Mouse (Mus musculus) embryonic facial prominence, embryonic 11.5 days (tissue): ENCODE results near the gene Pecr. TPM values are rescaled to one million over a fixed set of nuclear protein-coding genes. Genes with fewer than 3 reads are reported as not detected.

Experiments
- ATAC-seq: fragments of 200-750 bp; cut with Nextera tagmentation; replicated peaks from 2 replicates; pipeline ENCODE4 v1.8.0; 2017; ENCODE audit warnings: low read depth; ENCODE audit not compliant: insufficient number of reproducible peaks, low FRiP score, low TSS enrichment
- DNase-seq: peaks from one replicate; pipeline ENCODE4 v3.0.0-alpha.2; 2015; ENCODE audit warnings: low spot score
- H3K27ac ChIP-seq: fragments of 300-500 bp; sonication (generic); replicated peaks from 2 replicates; pipeline ENCODE4 v1.5.1; 2014; ENCODE audit warnings: mild to moderate bottlenecking, low read depth, low read length, control low read depth
- H3K27me3 ChIP-seq: fragments of 300-500 bp; sonication (generic); 2 replicates; pipeline ENCODE4 v1.6.1; 2014; ENCODE audit warnings: mild to moderate bottlenecking, low read length, moderate library complexity, mixed read lengths; ENCODE audit not compliant: control insufficient read depth, insufficient read depth
- H3K36me3 ChIP-seq: fragments of 300-500 bp; sonication (generic); replicated peaks from 2 replicates; pipeline ENCODE4 v1.6.1; 2014; ENCODE audit warnings: low read depth, mild to moderate bottlenecking, low read length, moderate library complexity, mixed read lengths; ENCODE audit not compliant: control insufficient read depth, insufficient read depth
- H3K4me1 ChIP-seq: fragments of 300-500 bp; sonication (generic); 2 replicates; pipeline ENCODE4 v1.6.1; 2014; ENCODE audit warnings: low read length, mixed read lengths; ENCODE audit not compliant: control insufficient read depth, insufficient read depth
- H3K4me2 ChIP-seq: fragments of 300-500 bp; sonication (generic); 2 replicates; pipeline ENCODE4 v1.6.1; 2014; ENCODE audit warnings: low read depth, mild to moderate bottlenecking, control low read depth, low read length, moderate library complexity
- H3K4me3 ChIP-seq: fragments of 300-500 bp; sonication (generic); 2 replicates; pipeline ENCODE4 v1.5.1; 2014; ENCODE audit warnings: low read depth, low read length, control low read depth
- H3K9ac ChIP-seq: fragments of 300-500 bp; sonication (generic); replicated peaks from 2 replicates; pipeline ENCODE4 v1.6.1; 2014; ENCODE audit warnings: mild to moderate bottlenecking, control low read depth, low read length
- H3K9me3 ChIP-seq: fragments of 300-500 bp; sonication (generic); replicated peaks from 2 replicates; pipeline ENCODE4 v1.6.1; 2016; ENCODE audit warnings: mild to moderate bottlenecking, low read length, inconsistent platforms, mixed read lengths; ENCODE audit not compliant: control insufficient read depth
- WGBS: fragments of 180-500 bp; shearing (Covaris S2); extraction: QIAGEN DNeasy Blood & Tissue Kit; methylation state at CpG from one replicate; pipeline ENCODE4 v1.1.7; 2014; 5-methylcytosine and 5-hydroxymethylcytosine counted together
- polyA plus RNA-seq: library from polyadenylated mRNA; unstranded; fragments of >200 nt; fragmentation: Nextera tagmentation; extraction: Ambion mirVana; gene quantifications from 2 replicates; pipeline ENCODE4 v1.2.1, GENCODE M21; 2014

Pecr gene
- polyA plus RNA-seq, 1 experiment from 2014 or later, result 23.0 TPM

GRCm38 (mm10) chr1:72312701-72313398, 28.7 kb upstream of the Pecr start:
- Histone ChIP-seq H3K4me3 (no peak overlapping the region), H3K9me3 (no peaks in the 10 kb centered on the region), H3K4me2 (no peak overlapping the region), H3K36me3 (no peaks in the 10 kb centered on the region; the same call in 1 of the 2 replicates), H3K4me1 (no peaks in the 10 kb centered on the region), H3K27me3 (no peaks in the 10 kb centered on the region), H3K9ac (no peak overlapping the region), H3K27ac (no peak overlapping the region)
- ATAC-seq (no peak), DNase-seq (no peak)
- WGBS, result 83% methylated on average over 9 of the region's 9 CpGs

DNA sequence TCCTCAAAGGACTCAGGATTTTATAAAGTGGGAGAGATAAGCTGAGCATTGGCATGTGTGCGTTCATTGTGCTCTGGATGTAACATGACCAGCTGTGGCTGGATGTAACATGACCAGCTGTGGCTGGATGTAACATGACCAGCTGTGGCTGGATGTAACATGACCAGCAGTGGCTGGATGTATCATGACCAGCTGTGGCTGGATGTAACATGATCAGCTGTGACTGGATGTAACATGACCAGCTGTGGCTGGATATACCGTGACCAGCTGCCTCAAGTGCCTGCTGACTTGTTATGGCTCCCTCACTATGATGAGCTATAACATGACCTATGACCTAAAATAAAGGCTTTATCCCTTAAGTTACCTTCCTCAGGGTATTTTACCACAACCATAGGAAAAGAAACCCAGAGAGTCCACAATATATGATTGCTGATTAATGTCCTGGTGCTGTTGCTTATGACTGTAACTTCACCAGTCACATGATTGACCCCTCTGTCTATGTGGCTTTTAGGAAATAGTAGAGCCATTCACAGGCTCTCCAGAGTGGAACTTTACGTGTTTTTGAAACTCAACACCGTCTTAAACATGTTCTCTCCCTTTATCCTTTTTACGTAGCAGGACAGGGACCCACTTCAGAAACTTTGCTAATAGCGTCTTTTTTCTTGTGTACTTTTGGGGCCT, 25.8 kb upstream of the Pecr start:
- Histone ChIP-seq H3K4me3 (no peak overlapping the region), H3K4me1 (no peaks in the 10 kb centered on the region), H3K27me3 (no peaks in the 10 kb centered on the region), H3K36me3 (no peaks in the 10 kb centered on the region; the same call in 1 of the 2 replicates), H3K4me2 (no peak overlapping the region), H3K27ac (no peak overlapping the region), H3K9me3 (no peaks in the 10 kb centered on the region), H3K9ac (no peak overlapping the region)
- ATAC-seq, result 0 out of 2 replicates have a peak, but pooled peaks have one; percentile 32
- peak; percentile 78 for DNase-seq
- 42% methylated on average over 6 of the region's 6 CpGs for WGBS

DNA sequence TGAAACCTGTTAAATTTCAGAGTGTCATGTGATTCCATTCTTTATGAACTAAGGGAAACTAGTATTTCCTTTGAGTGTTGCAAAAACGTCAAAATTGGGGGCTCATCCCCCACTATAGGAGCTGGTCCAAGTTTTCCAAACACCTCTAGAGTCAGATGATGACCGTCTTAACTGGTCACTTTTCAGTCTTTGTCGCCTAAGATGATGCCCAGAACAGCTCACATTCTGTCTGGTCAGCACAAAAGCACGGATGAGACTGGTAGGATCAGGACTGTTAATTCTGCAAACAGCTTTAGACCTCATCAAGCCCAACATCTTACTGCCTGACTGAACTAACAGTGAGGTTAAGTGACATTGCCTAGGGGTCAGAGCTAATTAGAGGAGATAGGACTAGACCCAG, 24.8 kb upstream of the Pecr start:
- ATAC-seq (no peak), DNase-seq (peak; percentile 3)
- H3K4me3 ChIP-seq, result no peak overlapping the region
- H3K9me3 ChIP-seq, result no peaks in the 10 kb centered on the region
- H3K4me2 ChIP-seq, result no peak overlapping the region
- no peaks in the 10 kb centered on the region; the same call in 1 of the 2 replicates for H3K36me3 ChIP-seq
- H3K27ac ChIP-seq, result no peak overlapping the region
- H3K9ac ChIP-seq, result no peak overlapping the region
- no peaks in the 10 kb centered on the region for H3K4me1 ChIP-seq
- 58% methylated on average over 4 of the region's 4 CpGs for WGBS
- H3K27me3 ChIP-seq, result no peaks in the 10 kb centered on the region

GRCm38 (mm10) chr1:72307317-72307798, 23.2 kb upstream of the Pecr start, which contains the start of gene Xrcc5:
TSS of gene Xrcc5 (plus strand) at chr1:72307421.
- no peaks in the 10 kb centered on the region for H3K9me3 ChIP-seq
- peak; percentile 94 for ATAC-seq
- no peaks in the 10 kb centered on the region; the same call in 1 of the 2 replicates for H3K36me3 ChIP-seq
- H3K27me3 ChIP-seq, result no peaks in the 10 kb centered on the region
- H3K4me3 ChIP-seq, result peak within 1 kb of the TSS; percentile 50
- no peaks in the 10 kb centered on the region for H3K4me1 ChIP-seq
- WGBS, result under 1% methylated on average over 21 of the region's 21 CpGs
- peak; percentile 98 for DNase-seq
- peak within 1 kb of the TSS; percentile 62 for H3K9ac ChIP-seq
- H3K27ac ChIP-seq, result peak within 1 kb of the TSS; percentile 58
- H3K4me2 ChIP-seq, result peak within 1 kb of the TSS; percentile 36

DNA sequence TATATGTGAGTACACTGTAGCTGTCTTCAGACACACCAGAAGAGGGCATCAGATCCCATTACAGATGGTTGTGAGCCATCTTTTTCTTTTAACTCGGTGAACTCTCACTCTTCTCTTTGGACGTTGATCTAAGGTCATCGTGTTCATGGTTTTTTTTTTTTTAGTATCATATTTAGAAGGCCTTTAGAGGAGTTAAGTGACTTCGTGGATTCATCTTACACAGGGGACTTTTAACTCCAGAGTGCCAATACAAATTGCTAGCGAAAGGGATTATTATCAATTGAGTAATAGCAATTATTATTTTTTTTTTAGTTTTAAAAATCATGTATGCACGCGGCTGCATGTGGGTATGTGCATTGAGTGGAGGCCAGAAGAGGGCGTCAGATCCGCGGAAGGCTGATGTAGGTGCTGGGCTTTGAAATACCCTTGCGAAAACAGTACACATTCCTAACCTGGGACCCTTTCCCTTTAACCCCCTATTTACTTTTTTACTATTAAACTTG, 22.6 kb upstream of the Pecr start:
- Histone ChIP-seq H3K4me3 (peak overlapping the region; percentile 50), H3K4me2 (peak overlapping the region; percentile 36), H3K9me3 (no peaks in the 10 kb centered on the region), H3K27ac (peak overlapping the region; percentile 58; the same call in 1 of the 2 replicates), H3K27me3 (no peaks in the 10 kb centered on the region), H3K4me1 (no peaks in the 10 kb centered on the region), H3K36me3 (no peaks in the 10 kb centered on the region; the same call in 1 of the 2 replicates), H3K9ac (peak overlapping the region; percentile 62)
- peak; percentile 74 for ATAC-seq
- WGBS, result 4% methylated on average over 11 of the region's 11 CpGs
- no peak for DNase-seq

DNA sequence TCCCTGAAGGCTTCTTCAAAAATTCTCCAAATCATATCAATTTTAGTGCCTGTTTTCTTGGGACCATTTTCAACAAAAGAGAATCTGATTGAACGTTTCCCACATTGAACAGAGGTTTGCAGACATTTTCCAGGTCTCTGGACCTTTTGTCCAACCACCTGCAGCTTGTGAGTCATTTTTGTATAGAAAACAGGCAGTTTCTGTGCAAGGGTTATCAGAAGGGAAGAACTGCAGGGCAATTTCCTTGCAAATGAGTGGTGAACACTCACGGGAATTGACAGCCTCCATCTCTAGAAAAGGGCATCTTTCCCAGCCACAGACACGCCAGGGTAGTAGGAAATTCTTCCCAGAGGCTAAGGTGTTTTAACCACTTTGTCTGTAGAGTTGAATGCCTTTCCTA, 22.1 kb upstream of the Pecr start:
- H3K9ac ChIP-seq, result no peak overlapping the region
- H3K4me1 ChIP-seq, result no peaks in the 10 kb centered on the region
- no peaks in the 10 kb centered on the region for H3K9me3 ChIP-seq
- no peaks in the 10 kb centered on the region; the same call in 1 of the 2 replicates for H3K36me3 ChIP-seq
- ATAC-seq, result no peak
- H3K4me2 ChIP-seq, result no peak overlapping the region
- no peaks in the 10 kb centered on the region for H3K27me3 ChIP-seq
- H3K27ac ChIP-seq, result no peak overlapping the region
- DNase-seq, result no peak
- H3K4me3 ChIP-seq, result no peak overlapping the region
- 60% methylated on average over 3 of the region's 3 CpGs for whole genome bisulfite sequencing

DNA sequence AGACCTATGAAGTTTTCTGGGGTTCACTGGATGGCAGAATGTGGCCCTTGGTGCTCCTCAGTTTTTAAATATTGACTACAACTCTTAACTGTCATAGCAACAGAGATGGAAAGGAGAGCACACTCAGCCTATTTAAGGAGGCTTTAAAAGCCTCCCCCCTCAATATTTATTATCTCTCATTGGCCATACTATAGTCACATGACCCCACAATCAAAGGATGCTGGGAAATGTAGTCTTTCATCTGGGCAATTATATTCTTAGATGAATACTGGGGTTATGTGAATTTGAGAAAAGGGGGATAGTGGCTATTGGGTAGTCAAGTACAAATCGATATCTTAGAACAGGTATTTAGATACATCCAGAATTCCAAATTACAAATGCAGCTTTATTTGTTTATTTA, 17.7 kb upstream of the Pecr start:
- Histone ChIP-seq H3K9ac (no peak overlapping the region), H3K36me3 (no peaks in the 10 kb centered on the region), H3K27me3 (no peaks in the 10 kb centered on the region), H3K4me1 (no peaks in the 10 kb centered on the region), H3K27ac (no peak overlapping the region), H3K9me3 (no peaks in the 10 kb centered on the region), H3K4me2 (no peak overlapping the region), H3K4me3 (no peak overlapping the region)
- ATAC-seq, result no peak
- WGBS, result 69% methylated on average over 1 of the region's 1 CpGs
- DNase-seq, result peak; percentile 5

GRCm38 (mm10) chr1:72295746-72296145, 11.6 kb upstream of the Pecr start:
- 80% methylated on average over 8 of the region's 8 CpGs for WGBS

More at GRCm38 (mm10) chr1:72295746-72296145, 11.6 kb upstream of the Pecr start:
- Histone ChIP-seq H3K9ac (no peak overlapping the region), H3K4me2 (no peak overlapping the region), H3K36me3 (no peaks in the 10 kb centered on the region), H3K9me3 (no peaks in the 10 kb centered on the region), H3K4me3 (no peak overlapping the region), H3K27ac (no peak overlapping the region), H3K4me1 (no peaks in the 10 kb centered on the region), H3K27me3 (no peaks in the 10 kb centered on the region)
- ATAC-seq, result no peak
- no peak for DNase-seq
